Mouse (Mus musculus) frontal cortex, postnatal 25 days (tissue): Measurements from ENCODE around the gene Mterf1b.
"Not testable (repeated sequence)": the region's sequence is repeated elsewhere in the genome, so short reads cannot be mapped to it uniquely, and the experiment has no call there.

Source experiments
- DNase-seq, 2 experiments: peaks; one replicate each; pipeline ENCODE4 v3.0.0; 2022; ENCODE audit warnings: low spot score in 2 of 2

Mterf1b gene

GRCm38 (mm10) chr5:4191671-4192480 is at the start of gene Mterf1b:
TSS of gene Mterf1b (plus strand) at chr5:4192367.
- not testable (repeated sequence) for DNase-seq

GRCm38 (mm10) chr5:4159418-4160071 is 32.6 kb upstream of the Mterf1b start:
- not testable (repeated sequence) for DNase-seq

GRCm38 (mm10) chr5:4161554-4161953 is 30.6 kb upstream of the Mterf1b start:
- no peak for DNase-seq

DNA sequence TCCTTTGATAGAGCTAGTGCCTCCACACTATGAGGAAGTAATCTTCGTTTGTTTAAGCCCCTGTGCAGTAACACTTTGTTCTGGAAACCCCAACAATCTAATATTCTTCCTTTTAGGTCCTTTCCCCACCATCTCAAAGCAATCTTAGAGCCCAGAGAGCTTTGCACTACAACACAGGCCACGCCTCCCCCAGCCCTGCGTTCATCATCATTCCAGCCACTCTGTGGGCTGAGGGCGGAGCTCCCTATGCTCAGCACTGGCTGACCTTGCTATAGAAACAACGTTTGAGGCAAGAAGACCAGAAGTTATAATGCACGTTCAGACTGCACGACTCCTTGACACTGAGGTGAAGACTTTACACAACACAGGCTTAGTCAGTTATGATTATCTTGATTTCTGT is 29.7 kb upstream of the Mterf1b start:
- DNase-seq: no peak

DNA sequence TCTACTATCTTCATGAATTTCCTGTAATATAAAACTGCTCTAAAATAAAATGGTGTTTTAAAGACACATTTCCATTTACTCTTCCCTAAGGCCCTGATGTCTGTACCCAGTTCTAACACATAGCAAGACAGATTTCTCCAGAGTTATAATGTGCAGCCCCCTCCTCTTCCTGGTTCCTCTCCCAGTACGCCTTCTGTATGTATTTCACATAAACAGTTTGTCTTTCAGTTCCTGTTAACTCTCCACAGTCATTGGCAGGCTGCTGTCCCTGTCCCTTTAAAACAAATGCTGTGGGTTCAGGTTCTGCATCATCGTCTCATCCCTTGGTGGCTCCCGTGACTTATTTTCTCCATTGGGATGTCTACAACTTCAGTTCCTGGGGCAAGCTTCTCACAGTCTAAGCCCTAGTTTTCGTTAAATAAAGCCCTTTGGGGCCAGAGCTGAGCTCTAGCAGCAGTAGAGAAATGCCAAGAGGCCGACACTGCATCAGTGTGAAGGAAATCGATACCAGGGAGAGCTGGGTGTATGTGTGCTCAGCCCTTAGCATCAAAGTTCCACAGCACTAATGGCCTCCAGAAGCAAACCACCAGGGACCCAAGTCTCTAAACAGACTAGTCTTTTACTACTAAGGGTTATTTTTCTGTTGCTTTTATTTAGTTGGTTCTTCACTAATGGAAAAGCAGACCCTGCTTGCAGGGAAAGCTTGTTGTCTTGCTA is 24.2 kb upstream of the Mterf1b start:
- not testable (repeated sequence) for DNase-seq

- DNase-seq: not testable (repeated sequence)
These were observed 23.6 kb upstream of the Mterf1b start for GRCm38 (mm10) chr5:4168530-4168926.

- DNase-seq: not testable (repeated sequence)
These were observed 15.7 kb upstream of the Mterf1b start for GRCm38 (mm10) chr5:4176421-4176820.

GRCm38 (mm10) chr5:4179364-4179763 is 12.8 kb upstream of the Mterf1b start:
- DNase-seq: no peak

- DNase-seq: no peak
These were observed 5.4 kb upstream of the Mterf1b start for GRCm38 (mm10) chr5:4186815-4187214.

- not testable (repeated sequence) for DNase-seq
These were observed 497 bp downstream of the Mterf1b start for GRCm38 (mm10) chr5:4192481-4193246.

- DNase-seq: no peak
These were observed 1.1 kb downstream of the Mterf1b start for GRCm38 (mm10) chr5:4193247-4193628.

DNA sequence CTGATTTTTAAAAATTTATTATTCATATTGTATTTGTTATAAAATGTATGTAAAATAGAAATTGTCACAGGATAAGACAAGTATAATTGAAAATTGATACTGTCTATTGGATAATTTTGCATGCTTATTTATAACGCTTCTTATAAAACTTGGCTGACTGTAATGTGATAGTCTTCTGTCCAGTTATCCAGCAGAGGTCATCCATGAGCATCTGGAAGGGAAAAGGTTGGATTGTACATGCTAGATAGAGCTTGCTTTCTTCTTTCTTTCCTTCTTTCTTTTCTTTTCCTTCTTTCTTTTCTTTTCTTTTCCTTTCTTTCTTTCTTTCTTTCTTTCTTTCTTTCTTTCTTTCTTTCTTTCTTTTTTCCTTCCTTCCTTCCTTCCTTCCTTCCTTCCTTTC is 2.0 kb downstream of the Mterf1b start:
- DNase-seq: no peak

GRCm38 (mm10) chr5:4195086-4195485 is 2.9 kb downstream of the Mterf1b start:
- DNase-seq: no peak

- DNase-seq: no peak
These were observed 9.2 kb downstream of the Mterf1b start for GRCm38 (mm10) chr5:4201368-4201767.

DNA sequence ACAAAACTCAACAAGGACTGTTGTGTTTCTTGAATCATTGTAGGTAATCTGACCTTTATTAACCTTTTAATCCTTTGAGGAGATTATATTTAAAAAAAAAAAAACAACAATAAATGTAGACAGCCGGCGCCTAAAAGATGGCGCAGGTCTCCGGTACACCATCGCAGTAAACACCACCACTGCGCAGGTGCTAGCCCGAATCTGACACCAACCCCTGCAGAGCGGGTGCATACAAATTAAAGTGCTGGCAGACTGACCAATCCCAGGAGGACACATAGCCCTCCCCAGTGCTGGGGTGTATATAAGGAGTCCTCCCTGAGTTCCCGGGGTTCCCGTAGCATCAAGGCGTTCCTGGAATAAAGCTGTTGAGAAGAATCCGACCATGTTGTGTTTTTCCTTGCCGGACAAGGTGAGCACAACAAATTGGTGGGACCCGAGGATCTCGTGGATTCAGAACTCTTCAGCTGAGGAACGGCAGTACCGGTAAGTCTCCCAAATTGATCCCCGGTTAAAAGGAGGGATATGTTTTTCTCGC is 10.2 kb downstream of the Mterf1b start:
- not testable (repeated sequence) for DNase-seq

- DNase-seq: not testable (repeated sequence)
These were observed 17.9 kb downstream of the Mterf1b start for GRCm38 (mm10) chr5:4210082-4210481.

GRCm38 (mm10) chr5:4221309-4221708 is 29.1 kb downstream of the Mterf1b start:
- no peak for DNase-seq

DNA sequence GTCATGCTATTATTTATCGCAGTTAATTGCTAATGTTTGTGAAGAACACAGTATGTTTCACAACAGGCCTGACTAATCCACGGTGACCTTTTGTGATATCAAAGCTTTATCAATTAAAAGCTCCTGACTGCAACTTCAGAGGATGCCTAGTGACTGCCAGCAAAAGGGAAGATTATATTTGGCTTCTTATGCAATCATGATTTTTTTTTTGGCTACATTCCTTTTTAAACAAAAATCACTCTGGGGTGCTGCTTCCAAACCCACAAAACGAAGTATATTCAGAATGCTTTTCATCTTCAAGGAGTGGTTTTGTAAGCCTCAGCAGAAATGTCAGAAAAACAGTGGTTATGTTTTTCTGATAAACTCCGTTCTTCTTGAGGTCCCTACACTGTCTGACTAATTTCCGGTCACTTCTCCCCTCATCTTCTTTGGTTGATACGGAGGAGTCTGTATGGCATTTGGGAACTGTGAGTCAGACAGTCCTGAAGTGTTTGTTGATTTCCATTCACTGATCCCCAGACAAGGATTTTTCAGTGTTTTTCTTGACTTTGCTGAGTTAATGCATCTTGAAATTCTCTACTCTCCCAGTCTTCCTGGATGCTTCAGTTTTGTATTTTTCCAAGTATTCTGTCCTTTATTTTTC is 29.9 kb downstream of the Mterf1b start:
- DNase-seq: no peak

DNA sequence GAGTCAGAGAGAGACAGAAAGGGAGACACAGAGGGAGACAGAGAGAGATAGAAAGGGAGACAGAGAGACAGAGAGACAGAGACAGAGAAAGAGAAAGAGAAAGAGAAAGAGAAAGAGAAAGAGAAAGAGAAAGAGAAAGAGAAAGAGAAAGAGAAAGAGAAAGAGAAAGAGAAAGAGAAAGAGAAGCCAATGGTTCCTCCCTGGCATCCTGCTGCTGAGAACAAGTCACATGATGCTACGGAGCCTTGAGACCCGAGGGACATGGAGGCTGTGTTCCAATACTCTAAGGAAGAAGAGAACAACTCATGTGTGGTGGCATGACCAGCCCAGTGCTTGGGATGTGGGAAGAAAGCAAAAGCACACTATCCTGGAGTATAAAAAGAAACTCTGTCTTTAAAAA is 40.0 kb downstream of the Mterf1b start:
- no peak for DNase-seq

GRCm38 (mm10) chr5:4234505-4234904 is 42.3 kb downstream of the Mterf1b start:
- DNase-seq: no peak

DNA sequence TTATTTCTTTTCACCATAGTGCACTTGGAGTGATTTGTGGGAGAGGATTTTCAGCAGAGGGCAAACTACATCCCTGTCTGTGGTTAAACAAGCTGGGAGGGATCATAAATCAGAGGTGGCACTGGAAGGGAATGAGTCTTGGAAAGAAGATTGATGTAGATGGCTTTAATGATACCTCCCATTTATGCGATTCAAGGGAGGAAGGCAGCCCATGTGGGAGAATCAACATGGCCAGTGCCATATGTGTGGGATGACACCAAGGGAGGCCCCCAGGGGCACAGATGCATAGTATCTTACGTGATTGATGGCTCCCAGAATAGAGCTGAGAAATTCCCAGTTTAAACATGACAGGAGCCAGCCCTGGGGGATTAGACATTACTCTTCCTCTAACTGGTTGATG is 48.0 kb downstream of the Mterf1b start:
- DNase-seq: no peak
